Mouse (Mus musculus) MEL (cell line): ENCODE data around the gene Pym1. TPM values are rescaled to one million over a fixed set of nuclear protein-coding genes. Genes with fewer than 3 reads are reported as not detected.

ENCODE experiments used
- DNase-seq: peaks from one replicate; pipeline ENCODE4 v3.0.0; 2011; ENCODE audit warnings: low read depth, low spot score
- H3K27ac ChIP-seq: 2 replicates; pipeline ENCODE4 v1.5.1; 2012; ENCODE audit warnings: low read depth, mild to moderate bottlenecking, control low read depth, low read length, moderate library complexity; ENCODE audit not compliant: control insufficient read depth
- H3K27me3 ChIP-seq, 2 experiments: fragments of 150-350 bp in 1 of 2; sonication (generic) in 1 of 2; 2 replicates each; pipeline ENCODE4 v1.6.1; 2012; ENCODE audit warnings: low read length in 2 of 2, mild to moderate bottlenecking in 2 of 2, improper control_type of control experiment in 1 of 2, moderate library complexity in 1 of 2; ENCODE audit not compliant: insufficient read depth in 2 of 2, control insufficient read depth in 1 of 2
- H3K36me3 ChIP-seq, 2 experiments: 2 replicates each; pipeline ENCODE4 v1.6.1; 2012 to 2014; ENCODE audit warnings: low read length in 2 of 2, improper control_type of control experiment in 1 of 2, inconsistent platforms in 1 of 2, mild to moderate bottlenecking in 1 of 2; ENCODE audit not compliant: insufficient read depth in 2 of 2, control insufficient read depth in 1 of 2
- H3K4me1 ChIP-seq, 2 experiments: fragments of 150-350 bp in 1 of 2; sonication (generic) in 1 of 2; 2 replicates each; pipeline ENCODE4 v1.6.1; 2012; ENCODE audit warnings: low read length in 2 of 2, improper control_type of control experiment in 1 of 2, mild to moderate bottlenecking in 1 of 2; ENCODE audit not compliant: insufficient read depth in 2 of 2, control insufficient read depth in 1 of 2
- H3K4me3 ChIP-seq, 2 experiments: fragments of 150-350 bp in 1 of 2; sonication (generic) in 1 of 2; 2 replicates each; pipeline ENCODE4 v1.5.1; 2012; ENCODE audit warnings: low read depth in 2 of 2, low read length in 2 of 2, mild to moderate bottlenecking in 2 of 2, moderate library complexity in 2 of 2, control low read depth in 1 of 2, improper control_type of control experiment in 1 of 2; ENCODE audit not compliant: control insufficient read depth in 1 of 2, insufficient read depth in 1 of 2
- H3K79me2 ChIP-seq: 2 replicates; pipeline ENCODE4 v1.6.1; 2012; ENCODE audit warnings: mild to moderate bottlenecking, low read length, moderate library complexity; ENCODE audit not compliant: control insufficient read depth, poor library complexity, insufficient read depth
- H3K9ac ChIP-seq: 2 replicates; pipeline ENCODE4 v1.6.1; 2012; ENCODE audit warnings: low read depth, mild to moderate bottlenecking, control low read depth, low read length, moderate library complexity; ENCODE audit not compliant: control insufficient read depth, poor library complexity, severe bottlenecking
- H3K9me3 ChIP-seq: fragments of 150-350 bp; sonication (generic); replicated peaks from 2 replicates; pipeline ENCODE4 v1.6.1; 2012; ENCODE audit warnings: mild to moderate bottlenecking, low read length, improper control_type of control experiment, moderate library complexity; ENCODE audit not compliant: insufficient read depth
- CHD1 ChIP-seq: IDR thresholded peaks from 2 replicates; pipeline ENCODE4 v1.6.1; 2012; ENCODE audit warnings: low read depth, mild to moderate bottlenecking, inconsistent platforms, low read length, improper control_type of control experiment
- CTCF ChIP-seq, 3 experiments: IDR thresholded peaks in 2 of 3; conservative IDR thresholded peaks in 1 of 3; 2 replicates each; pipeline ENCODE4 v1.5.1; 2011 to 2012; ENCODE audit warnings: low read length in 3 of 3, low read depth in 2 of 3, mild to moderate bottlenecking in 2 of 3, improper control_type of control experiment in 1 of 3, inconsistent platforms in 1 of 3, mixed read lengths in 1 of 3, moderate library complexity in 1 of 3; ENCODE audit not compliant: control insufficient read depth in 1 of 3, insufficient read depth in 1 of 3, poor library complexity in 1 of 3, severe bottlenecking in 1 of 3
- E2F4 ChIP-seq: IDR thresholded peaks from 2 replicates; pipeline ENCODE4 v1.6.1; 2011; ENCODE audit warnings: low read depth, low read length, improper control_type of control experiment, borderline replicate concordance
- ELF1 ChIP-seq: IDR thresholded peaks from 2 replicates; pipeline ENCODE4 v1.6.1; 2014; ENCODE audit warnings: low read depth, mild to moderate bottlenecking, inconsistent platforms, low read length, improper control_type of control experiment, moderate library complexity
- ETS1 ChIP-seq: IDR thresholded peaks from 2 replicates; pipeline ENCODE4 v1.6.1; 2012; ENCODE audit warnings: low read depth, mild to moderate bottlenecking, inconsistent platforms, low read length, improper control_type of control experiment, moderate library complexity
- GABPA ChIP-seq: IDR thresholded peaks from 2 replicates; pipeline ENCODE4 v1.6.1; 2012; ENCODE audit warnings: low read depth, mild to moderate bottlenecking, inconsistent platforms, low read length, improper control_type of control experiment, moderate library complexity
- HCFC1 ChIP-seq: IDR thresholded peaks from 2 replicates; pipeline ENCODE4 v1.6.1; 2012; ENCODE audit warnings: low read depth, mild to moderate bottlenecking, inconsistent platforms, low read length, improper control_type of control experiment, moderate library complexity
- KAT2A ChIP-seq: conservative IDR thresholded peaks from 2 replicates; pipeline ENCODE4 v1.6.1; 2012; ENCODE audit warnings: low read depth, low read length, improper control_type of control experiment, inconsistent platforms
- MAFK ChIP-seq: IDR thresholded peaks from 2 replicates; pipeline ENCODE4 v1.6.1; 2011; ENCODE audit warnings: low read depth, mild to moderate bottlenecking, low read length, improper control_type of control experiment, borderline replicate concordance
- MAX ChIP-seq: IDR thresholded peaks from 2 replicates; pipeline ENCODE4 v1.6.1; 2011; ENCODE audit warnings: low read length, improper control_type of control experiment
- MEF2A ChIP-seq: IDR thresholded peaks from 2 replicates; pipeline ENCODE4 v1.6.1; 2014; ENCODE audit warnings: low read depth, mild to moderate bottlenecking, inconsistent platforms, low read length, improper control_type of control experiment; ENCODE audit not compliant: poor library complexity, insufficient replicate concordance, severe bottlenecking; ENCODE audit errors: extremely low read depth
- MYB ChIP-seq: IDR thresholded peaks from 2 replicates; pipeline ENCODE4 v1.6.1; 2011; ENCODE audit warnings: mild to moderate bottlenecking, low read depth, low read length, improper control_type of control experiment
- MYC ChIP-seq: IDR thresholded peaks from 2 replicates; pipeline ENCODE4 v1.6.1; 2011; ENCODE audit warnings: low read depth, mild to moderate bottlenecking, low read length, improper control_type of control experiment, moderate library complexity
- NELFE ChIP-seq: IDR thresholded peaks from 2 replicates; pipeline ENCODE4 v1.6.1; 2011; ENCODE audit warnings: low read depth, low read length, improper control_type of control experiment
- POLR2A ChIP-seq, 2 experiments: IDR thresholded peaks; 2 replicates each; pipeline ENCODE4 v1.6.1; 2011 to 2012; ENCODE audit warnings: low read length in 2 of 2, mild to moderate bottlenecking in 2 of 2, control low read depth in 1 of 2, improper control_type of control experiment in 1 of 2, low read depth in 1 of 2, moderate library complexity in 1 of 2; ENCODE audit not compliant: control insufficient read depth in 1 of 2, insufficient read depth in 1 of 2, poor library complexity in 1 of 2
- POLR2AphosphoS2 ChIP-seq: IDR thresholded peaks from 2 replicates; pipeline ENCODE4 v1.6.1; 2011; ENCODE audit warnings: low read length, improper control_type of control experiment
- POLR2AphosphoS5 ChIP-seq: IDR thresholded peaks from 2 replicates; pipeline ENCODE4 v1.6.1; 2012; ENCODE audit warnings: low read depth, borderline replicate concordance, mild to moderate bottlenecking, inconsistent platforms, low read length, moderate library complexity, mixed read lengths
- RCOR1 ChIP-seq: IDR thresholded peaks from 2 replicates; pipeline ENCODE4 v1.6.1; 2012; ENCODE audit warnings: low read depth, mild to moderate bottlenecking, inconsistent platforms, low read length, improper control_type of control experiment
- SMC3 ChIP-seq: IDR thresholded peaks from 2 replicates; pipeline ENCODE4 v1.6.1; 2011; ENCODE audit warnings: low read depth, low read length, improper control_type of control experiment
- TAL1 ChIP-seq: IDR thresholded peaks from 2 replicates; pipeline ENCODE4 v1.6.1; 2012; ENCODE audit warnings: mild to moderate bottlenecking, inconsistent platforms, low read length, moderate library complexity, mixed read lengths
- TCF12 ChIP-seq: IDR thresholded peaks from 2 replicates; pipeline ENCODE4 v1.6.1; 2014; ENCODE audit warnings: low read depth, mild to moderate bottlenecking, inconsistent platforms, low read length, improper control_type of control experiment, moderate library complexity
- UBTF ChIP-seq: IDR thresholded peaks from 2 replicates; pipeline ENCODE4 v1.6.1; 2012; ENCODE audit warnings: low read depth, mild to moderate bottlenecking, inconsistent platforms, low read length, improper control_type of control experiment, moderate library complexity, borderline replicate concordance; ENCODE audit not compliant: insufficient read depth
- USF2 ChIP-seq, 2 experiments: IDR thresholded peaks; 2 replicates each; pipeline ENCODE4 v1.6.1; 2011 to 2012; ENCODE audit warnings: improper control_type of control experiment in 2 of 2, low read length in 2 of 2, borderline replicate concordance in 1 of 2, inconsistent platforms in 1 of 2, low read depth in 1 of 2, mild to moderate bottlenecking in 1 of 2; ENCODE audit not compliant: insufficient read depth in 1 of 2
- ZC3H11A ChIP-seq: IDR thresholded peaks from 2 replicates; pipeline ENCODE4 v1.6.1; 2012; ENCODE audit warnings: low read depth, mild to moderate bottlenecking, inconsistent platforms, low read length, improper control_type of control experiment
- ZNF384 ChIP-seq: IDR thresholded peaks from 2 replicates; pipeline ENCODE4 v1.6.1; 2012; ENCODE audit warnings: low read depth, mild to moderate bottlenecking, inconsistent platforms, low read length, improper control_type of control experiment
- polyA plus RNA-seq, 2 experiments: library from polyadenylated mRNA; stranded (reverse) in 1 of 2; unstranded in 1 of 2; fragments of >175 nt in 1 of 2; fragments of >200 nt in 1 of 2; gene quantifications; 2 replicates each; pipeline versions ENCODE4 v1.2.1 to v1.2.4; 2012; ENCODE audit warnings: low replicate concordance in 2 of 2, low read depth in 1 of 2; ENCODE audit not compliant: insufficient read length in 2 of 2, insufficient read depth in 1 of 2, missing spikeins in 1 of 2
- total RNA-seq: library from RNA; depleted of rRNA; stranded (reverse); fragments of 300-350 nt; gene quantifications from 2 replicates; pipeline ENCODE4 v1.2.3, GENCODE M21; 2012

The Pym1 gene
- total and polyA plus RNA-seq, 3 experiments: 77.4 to 107 TPM; not detected in 1

GRCm38 (mm10) chr10:128699006-128699405 is 48.7 kb upstream of the Pym1 start:
- Histone ChIP-seq H3K9ac (no peak overlapping the region), H3K27me3 (no peaks in the 10 kb centered on the region), H3K9me3 (no peaks in the 10 kb centered on the region), H3K36me3 (peaks cover 1 to 26% of the 10 kb centered on the region in 2 experiments), H3K4me1 (peaks cover 13 to 14% of the 10 kb centered on the region in 2 experiments), H3K79me2 (peaks cover 9% of the 10 kb centered on the region), H3K27ac (no peak overlapping the region)
- TF ChIP-seq TCF12 (no peak), ZNF384 (no peak), GABPA (no peak), MEF2A (no peak), ETS1 (no peak), CTCF (IDR thresholded peaks at IDR 0.05 in 2 of 3, conservative IDR thresholded peaks at IDR 0.05 in 1 of 3; ENCODE audit: control insufficient read depth in 1 of 3, insufficient read depth in 1 of 3, low read depth in 2 of 3, low read length in 3 of 3, poor library complexity in 1 of 3, severe bottlenecking in 1 of 3) (no peak), USF2 (IDR thresholded peaks at IDR 0.05; ENCODE audit: borderline replicate concordance in 1 of 2, insufficient read depth in 1 of 2, low read depth in 1 of 2, low read length in 2 of 2) (no peak), UBTF (no peak), POLR2AphosphoS2 (no peak), NELFE (no peak), TAL1 (no peak), KAT2A (no peak), MYB (no peak), CHD1 (no peak), HCFC1 (no peak)
- TF ChIP-seq, all 39 proteins: peak for 0
- no peak overlapping the region for H3K4me3 ChIP-seq
- no peak for DNase-seq

- Histone ChIP-seq H3K9me3 (no peaks in the 10 kb centered on the region), H3K9ac (no peak overlapping the region), H3K79me2 (peaks cover 15% of the 10 kb centered on the region), H3K27me3 (no peaks in the 10 kb centered on the region), H3K27ac (no peak overlapping the region), H3K36me3 (peaks cover 1 to 26% of the 10 kb centered on the region in 2 experiments), H3K4me3 (no peak overlapping the region), H3K4me1 (peaks cover 13 to 14% of the 10 kb centered on the region in 2 experiments)
- DNase-seq: no peak
- TF ChIP-seq CTCF (IDR thresholded peaks at IDR 0.05 in 2 of 3, conservative IDR thresholded peaks at IDR 0.05 in 1 of 3; ENCODE audit: control insufficient read depth in 1 of 3, insufficient read depth in 1 of 3, low read depth in 2 of 3, low read length in 3 of 3, poor library complexity in 1 of 3, severe bottlenecking in 1 of 3) (no peak), POLR2AphosphoS5 (no peak), ZC3H11A (no peak), MYC (no peak), SMC3 (no peak), UBTF (no peak), ZNF384 (no peak), ELF1 (no peak), CHD1 (no peak), E2F4 (no peak), RCOR1 (no peak), MAX (no peak), POLR2A (IDR thresholded peaks at IDR 0.05; ENCODE audit: control insufficient read depth in 1 of 2, insufficient read depth in 1 of 2, low read depth in 1 of 2, low read length in 2 of 2, poor library complexity in 1 of 2) (no peak), MEF2A (no peak), MAFK (no peak)
Measured at GRCm38 (mm10) chr10:128699611-128700010, 48.1 kb upstream of the Pym1 start.
